ENCODE assay signal across 12 mouse cellular contexts in the genomic region with DNA sequence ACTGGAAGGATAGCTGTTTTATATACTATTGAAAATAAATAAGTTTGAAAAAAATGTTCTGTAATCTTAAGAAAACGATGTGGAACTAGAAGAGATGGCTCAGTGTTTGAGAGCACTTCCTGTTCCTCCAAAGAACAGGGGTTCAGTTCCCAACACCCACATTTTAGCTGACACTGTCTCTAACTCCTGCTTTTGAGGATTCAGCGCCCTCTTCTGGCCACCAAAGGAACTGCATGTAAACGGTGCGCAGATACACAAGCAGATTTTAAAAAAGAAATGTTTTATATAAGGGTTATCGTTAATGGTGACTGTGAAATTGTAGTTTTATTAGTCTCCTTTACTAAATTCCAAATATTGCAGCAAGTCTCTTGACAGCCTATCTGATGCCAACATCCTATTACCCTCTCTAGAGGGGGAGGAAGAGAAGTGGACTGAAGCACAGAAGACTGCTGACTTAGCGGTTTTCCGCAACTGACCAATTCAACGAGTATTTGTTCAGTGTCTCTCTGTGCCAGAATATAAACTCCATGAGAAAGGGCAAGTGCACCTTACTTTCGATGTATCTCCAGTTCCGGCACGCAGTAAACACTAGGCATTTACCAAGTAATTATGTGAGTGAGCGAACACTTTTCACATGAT.
DNase-seq lines count a peak whose midpoint lies in the region; ATAC-seq and TF ChIP-seq lines count a peak whose summit lies in the region.
"Had no signal": no experiment of that assay in that cellular context is flagged by ENCODE, and none has a peak within 500 bp of the region (broad histone marks: within the 10 kb centered on the region; RNA-seq: fewer than 3 reads in every experiment).

No protein-coding gene starts in this region.

- no peak for ATAC-seq in kidney, postnatal 0 days (replicated peaks; ENCODE audit: low FRiP score, low read depth)
- ATAC-seq in megakaryocyte progenitor cell, adult 5-6 weeks (replicated peaks; ENCODE audit: poor library complexity), result no peak; the same call in 1 of the 2 replicates
- ATAC-seq in forebrain, embryonic 13.5 days, result no peak
- ATAC-seq: activated CD4-positive, CD25-positive, alpha-beta regulatory T cell, adult 4 months had no signal

- no peaks in the 10 kb centered on the region for H3K9me3 ChIP-seq in kidney, postnatal 0 days (replicated peaks; ENCODE audit: low read length)
- H3K9me3 ChIP-seq in forebrain, embryonic 13.5 days (replicated peaks), result no peaks in the 10 kb centered on the region
- H3K9me3 ChIP-seq: kidney, embryonic 15.5 days; limb, embryonic 10.5 days had no signal

- no peak for DNase-seq in kidney, postnatal 0 days (ENCODE audit: low spot score)
- DNase-seq in kidney, postnatal 25 days, result no peak
- DNase-seq in thymus, adult 2 months, result peak; percentile 13
- no peak for DNase-seq in thymus, adult 18-20 months
- DNase-seq in c-Kit-negative CD71-positive TER-119-positive erythroid progenitor cells, embryonic 14.5 days (ENCODE audit: low read depth, low spot score), result peak; percentile 8
- DNase-seq: cerebellum, adult 9-10 months; heart, postnatal 10 days had no signal

- no peak for TF ChIP-seq POLR2A in thymus, adult 2 months (IDR thresholded peaks at IDR 0.05; ENCODE audit: control insufficient read depth, extremely low read depth, insufficient read depth, low read length, poor library complexity)

- no peaks in the 10 kb centered on the region for H3K4me1 ChIP-seq in kidney, postnatal 0 days (replicated peaks; ENCODE audit: insufficient read depth, low read length)
- no peaks in the 10 kb centered on the region for H3K4me1 ChIP-seq in thymus, adult 2 months (replicated peaks; ENCODE audit: control insufficient read depth, insufficient read depth, low read length)
- H3K4me1 ChIP-seq in forebrain, embryonic 13.5 days, result no peaks in the 10 kb centered on the region
- H3K4me1 ChIP-seq: kidney, embryonic 15.5 days; limb, embryonic 10.5 days had no signal

- WGBS in kidney, postnatal 0 days, result 85% methylated on average over 12 of the region's 12 CpGs
- WGBS in thymus, adult 2 months, result 88% methylated on average over 12 of the region's 12 CpGs
- 86% methylated on average over 12 of the region's 12 CpGs for WGBS in forebrain, embryonic 13.5 days

- H3K9ac ChIP-seq in kidney, postnatal 0 days (ENCODE audit: low read depth, low read length), result no peak overlapping the region
- H3K9ac ChIP-seq in forebrain, embryonic 13.5 days, result no peak overlapping the region
- H3K9ac ChIP-seq: kidney, embryonic 15.5 days had no signal

- no peak overlapping the region for H3K4me3 ChIP-seq in kidney, postnatal 0 days (replicated peaks; ENCODE audit: low read depth, low read length)
- H3K4me3 ChIP-seq in thymus, adult 2 months (ENCODE audit: control insufficient read depth, insufficient read depth, low read length), result no peak overlapping the region
- no peak overlapping the region for H3K4me3 ChIP-seq in forebrain, embryonic 13.5 days
- H3K4me3 ChIP-seq: kidney, embryonic 15.5 days; limb, embryonic 10.5 days had no signal

- H3K27ac ChIP-seq in kidney, postnatal 0 days, result no peak overlapping the region
- H3K27ac ChIP-seq in thymus, adult 2 months (ENCODE audit: control insufficient read depth, insufficient read depth, low read length), result no peak overlapping the region
- no peak overlapping the region for H3K27ac ChIP-seq in forebrain, embryonic 13.5 days
- H3K27ac ChIP-seq: kidney, embryonic 15.5 days; limb, embryonic 10.5 days had no signal

- TF ChIP-seq CTCF in kidney, postnatal 0 days (IDR thresholded peaks at IDR 0.05; ENCODE audit: low read depth), result peak; percentile 58
- TF ChIP-seq CTCF in thymus, adult 2 months (IDR thresholded peaks at IDR 0.05; ENCODE audit: borderline replicate concordance, control insufficient read depth, extremely low read depth, insufficient read depth, low read length, poor library complexity), result no peak

- H3K4me2 ChIP-seq in kidney, postnatal 0 days (ENCODE audit: low read length), result no peak overlapping the region
- no peak overlapping the region for H3K4me2 ChIP-seq in forebrain, embryonic 13.5 days
- H3K4me2 ChIP-seq: kidney, embryonic 15.5 days had no signal

- H3K27me3 ChIP-seq in kidney, postnatal 0 days (ENCODE audit: insufficient read depth, low read length), result no peaks in the 10 kb centered on the region
- no peaks in the 10 kb centered on the region for H3K27me3 ChIP-seq in thymus, adult 2 months (ENCODE audit: control insufficient read depth, insufficient read depth, low read length)
- no peaks in the 10 kb centered on the region for H3K27me3 ChIP-seq in forebrain, embryonic 13.5 days
- H3K27me3 ChIP-seq: kidney, embryonic 15.5 days had no signal

- no peaks in the 10 kb centered on the region for H3K36me3 ChIP-seq in kidney, postnatal 0 days (ENCODE audit: insufficient read depth, low read length)
- no peaks in the 10 kb centered on the region for H3K36me3 ChIP-seq in thymus, adult 2 months (ENCODE audit: control insufficient read depth, insufficient read depth, low read length)
- no peaks in the 10 kb centered on the region for H3K36me3 ChIP-seq in forebrain, embryonic 13.5 days (ENCODE audit: poor library complexity, severe bottlenecking)
- H3K36me3 ChIP-seq: kidney, embryonic 15.5 days; limb, embryonic 10.5 days had no signal

Comparison
In these comparisons a context has a peak if more than half of its experiments do, and no peak if none do; other contexts are left out.
1. DNase-seq: peak in thymus, adult 2 months (single experiment) and c-Kit-negative CD71-positive TER-119-positive erythroid progenitor cells, embryonic 14.5 days (single experiment); none in kidney, postnatal 0 days (single experiment), kidney, postnatal 25 days (0 of 2) and thymus, adult 18-20 months (0 of 2).